Comparison of ENCODE assay signal across 24 mouse cellular contexts in the genomic region with DNA sequence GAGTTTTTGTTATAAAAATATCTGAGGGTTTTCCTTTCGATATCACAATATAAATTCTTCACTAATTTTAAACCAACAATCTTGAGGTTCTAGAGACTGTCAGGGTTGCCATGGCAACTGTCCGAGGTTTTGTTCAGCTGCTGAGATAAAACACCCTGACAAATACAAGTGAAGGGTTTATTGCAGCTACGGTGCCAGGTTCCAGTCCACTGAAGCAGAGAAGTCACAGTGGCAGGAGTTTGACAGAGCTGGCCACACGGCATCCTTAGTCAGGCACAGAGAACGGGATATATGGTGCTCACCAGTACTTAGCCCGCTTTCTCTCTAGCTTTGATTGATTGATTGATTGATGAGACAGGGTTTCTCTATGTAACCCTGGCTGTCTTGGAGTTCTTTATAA. TPM values are rescaled to one million over a fixed set of nuclear protein-coding genes. Genes with fewer than 3 reads are reported as not detected.
DNase-seq lines count a peak whose midpoint lies in the region; ATAC-seq and TF ChIP-seq lines count a peak whose summit lies in the region.
"Had no signal": no experiment of that assay in that cellular context is flagged by ENCODE, and none has a peak within 500 bp of the region (broad histone marks: within the 10 kb centered on the region; RNA-seq: fewer than 3 reads in every experiment).

No protein-coding gene starts in this region.

- no peak overlapping the region for H3K9ac ChIP-seq in kidney, embryonic 14.5 days (ENCODE audit: low read depth, low read length)
- no peak overlapping the region for H3K9ac ChIP-seq in midbrain, embryonic 14.5 days (replicated peaks; ENCODE audit: low read length)
- no peak overlapping the region for H3K9ac ChIP-seq in midbrain, embryonic 11.5 days (ENCODE audit: low read length)
- H3K9ac ChIP-seq in MEL (ENCODE audit: control insufficient read depth, low read depth, low read length, poor library complexity, severe bottlenecking) = no peak overlapping the region
- H3K9ac ChIP-seq: embryonic facial prominence, embryonic 15.5 days; heart, embryonic 15.5 days; hindbrain, embryonic 13.5 days had no signal

- H3K4me2 ChIP-seq in kidney, embryonic 14.5 days (replicated peaks; ENCODE audit: low read depth, low read length) = no peak overlapping the region
- H3K4me2 ChIP-seq in midbrain, embryonic 14.5 days (ENCODE audit: low read length) = no peak overlapping the region
- H3K4me2 ChIP-seq in midbrain, embryonic 11.5 days = no peak overlapping the region
- H3K4me2 ChIP-seq: embryonic facial prominence, embryonic 15.5 days; heart, embryonic 11.5 days; heart, embryonic 15.5 days; hindbrain, embryonic 13.5 days had no signal

- no peak for TF ChIP-seq EP300 in MEL (IDR thresholded peaks at IDR 0.05; ENCODE audit: low read depth in 1 of 2, low read length in 2 of 2)

- TF ChIP-seq CTCF in MEL (IDR thresholded peaks at IDR 0.05 in 2 of 3, conservative IDR thresholded peaks at IDR 0.05 in 1 of 3; ENCODE audit: control insufficient read depth in 1 of 3, insufficient read depth in 1 of 3, low read depth in 2 of 3, low read length in 3 of 3, poor library complexity in 1 of 3, severe bottlenecking in 1 of 3) = no peak
- no peak for TF ChIP-seq CTCF in brain, embryonic 14.5 days (IDR thresholded peaks at IDR 0.05; ENCODE audit: borderline replicate concordance, extremely low read depth, insufficient read depth, insufficient read length)

- no peaks in the 10 kb centered on the region for H3K9me3 ChIP-seq in kidney, embryonic 14.5 days (ENCODE audit: control insufficient read depth, low read length)
- H3K9me3 ChIP-seq in midbrain, embryonic 14.5 days (ENCODE audit: control insufficient read depth, low read length) = no peaks in the 10 kb centered on the region
- no peaks in the 10 kb centered on the region for H3K9me3 ChIP-seq in midbrain, embryonic 11.5 days (ENCODE audit: control insufficient read depth, low read length)
- no peaks in the 10 kb centered on the region for H3K9me3 ChIP-seq in MEL (replicated peaks; ENCODE audit: insufficient read depth, low read length)
- H3K9me3 ChIP-seq: embryonic facial prominence, embryonic 15.5 days; forebrain, embryonic 10.5 days; heart, embryonic 15.5 days; hindbrain, embryonic 13.5 days had no signal

- H3K36me3 ChIP-seq in kidney, embryonic 14.5 days (ENCODE audit: control insufficient read depth, insufficient read depth, low read length) = no peaks in the 10 kb centered on the region
- H3K36me3 ChIP-seq in midbrain, embryonic 14.5 days (ENCODE audit: control insufficient read depth, insufficient read depth, low read length) = no peaks in the 10 kb centered on the region
- H3K36me3 ChIP-seq in midbrain, embryonic 11.5 days (ENCODE audit: control insufficient read depth, insufficient read depth, low read length) = no peaks in the 10 kb centered on the region
- H3K36me3 ChIP-seq in MEL (ENCODE audit: control insufficient read depth in 1 of 2, insufficient read depth in 2 of 2, low read length in 2 of 2) = peaks cover 0 to 5% of the 10 kb centered on the region in 2 experiments; a peak in 2 of 4 replicates
- H3K36me3 ChIP-seq: forebrain, embryonic 10.5 days had no signal

- WGBS in kidney, embryonic 14.5 days = 43% methylated on average over 6 of the region's 6 CpGs
- WGBS in midbrain, embryonic 14.5 days = 24% methylated on average over 6 of the region's 6 CpGs
- 51% methylated on average over 6 of the region's 6 CpGs for WGBS in midbrain, embryonic 11.5 days

- ATAC-seq in kidney, embryonic 14.5 days (ENCODE audit: low FRiP score, low TSS enrichment) = peak; percentile 76; the same call in 1 of the 2 replicates
- no peak for ATAC-seq in midbrain, embryonic 14.5 days (ENCODE audit: low FRiP score, low TSS enrichment)
- ATAC-seq in midbrain, embryonic 11.5 days (ENCODE audit: low FRiP score) = no peak
- ATAC-seq in frontal cortex, adult (ENCODE audit: low TSS enrichment) = no peak
- ATAC-seq: activated CD4-positive, CD25-positive, alpha-beta regulatory T cell, adult 4 months; hindbrain, postnatal 0 days; Patski had no signal

- no peaks in the 10 kb centered on the region for H3K27me3 ChIP-seq in kidney, embryonic 14.5 days (ENCODE audit: control insufficient read depth, insufficient read depth, low read length)
- no peaks in the 10 kb centered on the region for H3K27me3 ChIP-seq in midbrain, embryonic 14.5 days (ENCODE audit: control insufficient read depth, insufficient read depth, low read length)
- H3K27me3 ChIP-seq in midbrain, embryonic 11.5 days (ENCODE audit: control insufficient read depth, insufficient read depth, low read length) = no peaks in the 10 kb centered on the region
- H3K27me3 ChIP-seq in MEL (ENCODE audit: control insufficient read depth in 1 of 2, insufficient read depth in 2 of 2, low read length in 2 of 2) = no peaks in the 10 kb centered on the region
- H3K27me3 ChIP-seq: embryonic facial prominence, embryonic 15.5 days; heart, embryonic 15.5 days; hindbrain, embryonic 13.5 days; Patski had no signal

- H3K4me1 ChIP-seq in kidney, embryonic 14.5 days (ENCODE audit: control insufficient read depth, insufficient read depth, low read length) = no peaks in the 10 kb centered on the region
- H3K4me1 ChIP-seq in midbrain, embryonic 14.5 days (ENCODE audit: control insufficient read depth, insufficient read depth, low read length) = no peaks in the 10 kb centered on the region
- no peaks in the 10 kb centered on the region for H3K4me1 ChIP-seq in midbrain, embryonic 11.5 days (ENCODE audit: control insufficient read depth, insufficient read depth, low read length)
- peaks cover 10 to 14% of the 10 kb centered on the region in 2 experiments; a peak in 2 of 4 replicates for H3K4me1 ChIP-seq in MEL (ENCODE audit: control insufficient read depth in 1 of 2, insufficient read depth in 2 of 2, low read length in 2 of 2)
- H3K4me1 ChIP-seq: embryonic facial prominence, embryonic 15.5 days; heart, embryonic 15.5 days; hindbrain, embryonic 13.5 days had no signal

- no peaks in the 10 kb centered on the region for H3K79me2 ChIP-seq in MEL (ENCODE audit: control insufficient read depth, insufficient read depth, low read length, poor library complexity)

- no peak for TF ChIP-seq RAD21 in MEL (IDR thresholded peaks at IDR 0.05; ENCODE audit: low read depth, low read length)

- DNase-seq in kidney, adult 11 months = no peak
- peak; percentile 43 for DNase-seq in midbrain, embryonic 14.5 days
- no peak for DNase-seq in midbrain, embryonic 11.5 days (ENCODE audit: low spot score, missing footprints)
- peak; percentile 49 for DNase-seq in MEL (ENCODE audit: low read depth, low spot score)
- DNase-seq in brain, embryonic 14.5 days (ENCODE audit: low read depth) = peak; percentile 37
- DNase-seq: adrenal gland, postnatal 14 days; cerebellum, adult 11 months; cerebellum, adult 8-10 months; cerebellum, postnatal 14 days; embryo, embryonic 11 days; gastrocnemius, postnatal 36 days; heart, adult 18-20 months; heart, postnatal 14 days had no signal

- H3K27ac ChIP-seq in kidney, embryonic 14.5 days (ENCODE audit: low read depth, low read length) = no peak overlapping the region
- H3K27ac ChIP-seq in midbrain, embryonic 14.5 days (replicated peaks; ENCODE audit: low read depth, low read length) = no peak overlapping the region
- no peak overlapping the region for H3K27ac ChIP-seq in midbrain, embryonic 11.5 days (ENCODE audit: low read depth, low read length)
- H3K27ac ChIP-seq in MEL (ENCODE audit: control insufficient read depth, low read depth, low read length) = no peak overlapping the region
- H3K27ac ChIP-seq: embryonic facial prominence, embryonic 15.5 days; forebrain, embryonic 10.5 days; heart, embryonic 15.5 days; hindbrain, embryonic 13.5 days; hindbrain, postnatal 0 days had no signal

- no peak for TF ChIP-seq POLR2A in MEL (IDR thresholded peaks at IDR 0.05; ENCODE audit: control insufficient read depth in 1 of 2, insufficient read depth in 1 of 2, low read depth in 1 of 2, low read length in 2 of 2, poor library complexity in 1 of 2)
- TF ChIP-seq POLR2A in brain, embryonic 14.5 days (IDR thresholded peaks at IDR 0.05; ENCODE audit: borderline replicate concordance, extremely low read depth, insufficient read depth, insufficient read length, poor library complexity, severe bottlenecking) = no peak

- H3K4me3 ChIP-seq in kidney, embryonic 14.5 days (ENCODE audit: low read length) = no peak overlapping the region
- no peak overlapping the region for H3K4me3 ChIP-seq in midbrain, embryonic 14.5 days (replicated peaks; ENCODE audit: low read depth, low read length)
- no peak overlapping the region for H3K4me3 ChIP-seq in midbrain, embryonic 11.5 days (ENCODE audit: low read depth, low read length)
- H3K4me3 ChIP-seq in MEL (ENCODE audit: control insufficient read depth in 1 of 2, insufficient read depth in 1 of 2, low read depth in 2 of 2, low read length in 2 of 2) = no peak overlapping the region
- H3K4me3 ChIP-seq: embryonic facial prominence, embryonic 15.5 days; erythroblast, embryonic 14.5 days; forebrain, embryonic 10.5 days; heart, embryonic 15.5 days; hindbrain, embryonic 13.5 days had no signal

TF ChIP-seq in MEL, 35 proteins besides CTCF, POLR2A, EP300 and RAD21 (continues in another document):
- TF ChIP-seq USF2 (IDR thresholded peaks at IDR 0.05; ENCODE audit: borderline replicate concordance in 1 of 2, insufficient read depth in 1 of 2, low read depth in 1 of 2, low read length in 2 of 2) (no peak), TAL1 (IDR thresholded peaks at IDR 0.05; ENCODE audit: low read length) (no peak), NELFE (IDR thresholded peaks at IDR 0.05; ENCODE audit: low read depth, low read length) (no peak), TBP (IDR thresholded peaks at IDR 0.05; ENCODE audit: low read depth, low read length) (no peak)

RNA-seq across cellular contexts. Expression of a gene that starts 23.3 kb away (rescaled TPM):
- 4.7 and 6.8 TPM in 2 replicates for polyA plus RNA-seq in kidney, embryonic 14.5 days (2014; fragmentation: Nextera tagmentation; extraction: Ambion mirVana)
- polyA plus RNA-seq in midbrain, embryonic 14.5 days (2014; fragmentation: Nextera tagmentation; extraction: Ambion mirVana) = 2.3 and 2.8 TPM in 2 replicates
- 2.5 and 2.8 TPM in 2 replicates for polyA plus RNA-seq in midbrain, embryonic 11.5 days (2014; fragmentation: Nextera tagmentation; extraction: Ambion mirVana)
- 4.0 and 4.1 TPM in 2 replicates for total RNA-seq in MEL (2012; rRNA removed)
- polyA plus RNA-seq in MEL (2012; ENCODE audit: insufficient read depth in 1 of 2, insufficient read length in 2 of 2, low read depth in 1 of 2, low replicate concordance in 2 of 2, missing spikeins in 1 of 2) = 1 to 10 TPM in 1 of 2 experiments, not detected in 1; 6.2 TPM
- 3.2 and 3.4 TPM in 2 replicates for polyA plus RNA-seq in brain, embryonic 14.5 days (2012; rRNA removed)
- polyA plus RNA-seq: erythroblast, embryonic 14.5 days had no signal

RNA-seq across cellular contexts. Expression of a gene that starts 53.6 kb away (rescaled TPM):
- 64.5 and 65.4 TPM in 2 replicates for polyA plus RNA-seq in kidney, embryonic 14.5 days (2014; fragmentation: Nextera tagmentation; extraction: Ambion mirVana)
- polyA plus RNA-seq in midbrain, embryonic 14.5 days (2014; fragmentation: Nextera tagmentation; extraction: Ambion mirVana) = 32.5 and 36.8 TPM in 2 replicates
- 128 and 140 TPM in 2 replicates for polyA plus RNA-seq in midbrain, embryonic 11.5 days (2014; fragmentation: Nextera tagmentation; extraction: Ambion mirVana)
- total RNA-seq in MEL (2012; rRNA removed) = 7.7 TPM in 2 replicates
- 10 to 100 TPM in 1 of 2 experiments, not detected in 1; 15.4 TPM for polyA plus RNA-seq in MEL (2012; ENCODE audit: insufficient read depth in 1 of 2, insufficient read length in 2 of 2, low read depth in 1 of 2, low replicate concordance in 2 of 2, missing spikeins in 1 of 2)
- 16.0 and 18.3 TPM in 2 replicates for polyA plus RNA-seq in brain, embryonic 14.5 days (2012; rRNA removed)

Comparison
In these comparisons a context has a peak if more than half of its experiments do, and no peak if none do; other contexts are left out.
1. DNase-seq: peak in midbrain, embryonic 14.5 days (single experiment), MEL (single experiment) and brain, embryonic 14.5 days (single experiment); none in kidney, adult 11 months (single experiment) and midbrain, embryonic 11.5 days (single experiment).